Mouse (Mus musculus): ENCODE data around the gene Gm5926. TPM values are rescaled to one million over a fixed set of nuclear protein-coding genes. Genes with fewer than 3 reads are reported as not detected.
"Not testable (repeated sequence)": the region's sequence is repeated elsewhere in the genome, so short reads cannot be mapped to it uniquely, and the experiment has no call there.

Gm5926 gene
- not detected in 2 replicates for total RNA-seq (2015; ENCODE audit: low replicate concordance)
- not detected in 2 replicates for total RNA-seq (2017; ENCODE audit: low replicate concordance)

- not testable (repeated sequence) for ATAC-seq (replicated peaks; ENCODE audit: low FRiP score, poor library complexity, severe bottlenecking)
These were observed at the start of gene Gm5926 for GRCm38 (mm10) chrX:32650416-32650815. Gm5926 (plus strand) TSS chrX:32650716.

GRCm38 (mm10) chrX:32601008-32601407 is 49.5 kb upstream of the Gm5926 start:
- not testable (repeated sequence) for ATAC-seq (replicated peaks; ENCODE audit: low FRiP score, poor library complexity, severe bottlenecking)

GRCm38 (mm10) chrX:32601425-32601824 is 49.1 kb upstream of the Gm5926 start:
- ATAC-seq (replicated peaks; ENCODE audit: low FRiP score, poor library complexity, severe bottlenecking) = not testable (repeated sequence)

Other genes with a start within 250 kb of the Gm5926 start
- gene Btbd35f1, start 90.7 kb upstream of the Gm5926 start, total RNA-seq (2015; ENCODE audit: low replicate concordance) = not detected in 2 replicates
- gene Btbd35f1, start 90.7 kb upstream of the Gm5926 start, total RNA-seq (2017; ENCODE audit: low replicate concordance) = not detected in 2 replicates
- gene Btbd35f21, start 75.4 kb downstream of the Gm5926 start, total RNA-seq (2015; ENCODE audit: low replicate concordance) = not detected in 2 replicates
- gene Btbd35f21, start 75.4 kb downstream of the Gm5926 start, total RNA-seq (2017; ENCODE audit: low replicate concordance) = not detected in 2 replicates
- gene Btbd35f30, start 243.9 kb downstream of the Gm5926 start, total RNA-seq (2015; ENCODE audit: low replicate concordance) = not detected in 2 replicates
- not detected in 2 replicates for gene Btbd35f30, start 243.9 kb downstream of the Gm5926 start, total RNA-seq (2017; ENCODE audit: low replicate concordance)